Mouse (Mus musculus) heart, adult 2 months (tissue): ENCODE measurements at regions not wholly inside any gene's neighbourhood (a gene's known extent, or its start where the extent isn't known, plus 50 kb on each side); places are given as distances from the start of the nearest gene placed in this dataset.

Source experiments
- CTCF ChIP-seq: fragments of 200-600 bp; IDR thresholded peaks from 2 replicates; pipeline ENCODE4 v1.8.1; 2022; ENCODE audit warnings: antibody characterized with exemption, mild to moderate bottlenecking, moderate library complexity
- EP300 ChIP-seq: fragments of 200-500 bp; IDR thresholded peaks from 2 replicates; pipeline ENCODE4 v1.6.1; 2011; ENCODE audit warnings: low read depth, low read length, control low read depth; ENCODE audit not compliant: insufficient read depth
- POLR2A ChIP-seq: fragments of 200-500 bp; IDR thresholded peaks from 2 replicates; pipeline ENCODE4 v1.6.1; 2011; ENCODE audit warnings: mild to moderate bottlenecking, low read depth, low read length, control low read depth; ENCODE audit not compliant: insufficient read depth

DNA sequence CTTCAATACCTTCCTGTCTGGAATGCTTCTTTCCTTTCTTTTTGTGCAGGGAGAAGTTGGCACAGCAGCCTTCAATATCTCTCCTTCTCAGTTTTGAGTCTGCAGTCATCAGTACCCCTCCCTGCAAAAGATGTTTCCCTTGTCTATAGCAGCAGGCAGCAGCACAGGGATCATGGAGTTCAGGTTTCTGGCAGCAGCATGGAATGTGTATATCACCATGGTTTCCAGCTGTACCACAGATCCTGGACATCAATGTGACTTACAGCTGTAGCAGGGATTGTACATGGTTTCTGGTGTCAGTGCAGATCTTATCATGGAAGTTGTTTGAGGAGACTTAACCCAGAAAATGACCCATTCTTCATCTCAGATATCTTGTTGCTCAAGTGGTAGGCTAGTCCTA is 331.7 kb downstream of the Bmp2 start:
- no peak for TF ChIP-seq CTCF
- no peak for TF ChIP-seq POLR2A
- no peak for TF ChIP-seq EP300
